Comparison of ENCODE assay signal across 16 mouse cellular contexts in the genomic region with DNA sequence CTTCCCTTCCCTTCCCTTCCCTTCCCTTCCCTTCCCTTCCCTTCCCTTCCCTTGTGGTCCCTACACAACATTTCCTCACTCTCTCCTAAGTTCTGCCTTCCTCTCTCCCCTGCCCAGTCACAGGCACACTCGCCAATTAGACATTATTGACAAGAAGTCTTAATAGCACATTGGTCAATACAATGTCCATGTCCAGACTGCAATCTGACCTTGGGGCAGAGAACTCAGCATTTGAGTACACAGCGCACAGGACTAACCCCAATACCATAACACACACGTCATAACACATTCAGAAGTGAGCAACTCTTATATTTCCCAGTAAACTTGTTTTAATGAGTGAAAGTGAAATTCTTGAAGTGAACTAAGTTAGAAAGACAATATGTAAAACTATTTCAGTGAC. TPM values are rescaled to one million over a fixed set of nuclear protein-coding genes. Genes with fewer than 3 reads are reported as not detected.
"Had no signal": no experiment of that assay in that cellular context is flagged by ENCODE, and none has a peak within 500 bp of the region (broad histone marks: within the 10 kb centered on the region; RNA-seq: fewer than 3 reads in every experiment).

No protein-coding gene starts in this region.

- DNase-seq: retina, postnatal 1 day; right cerebral cortex, adult 18-20 months; right cerebral cortex, postnatal 14 days; right cerebral cortex, postnatal 25 days; right cerebral cortex, postnatal 4 days; spleen, adult 18-20 months; thymus, adult 18-20 months; thymus, adult 2 months; thymus, postnatal 14 days; thymus, postnatal 25 days; thymus, postnatal 36 days; thymus, postnatal 4 days had no signal

- H3K4me2 ChIP-seq: neural tube, embryonic 13.5 days; neural tube, embryonic 15.5 days; stomach, embryonic 15.5 days had no signal

- H3K27ac ChIP-seq: neural tube, embryonic 13.5 days; neural tube, embryonic 15.5 days; stomach, embryonic 15.5 days had no signal

- H3K4me3 ChIP-seq: neural tube, embryonic 13.5 days; neural tube, embryonic 15.5 days; stomach, embryonic 15.5 days had no signal

- H3K36me3 ChIP-seq: neural tube, embryonic 13.5 days; neural tube, embryonic 15.5 days; stomach, embryonic 15.5 days had no signal

- H3K4me1 ChIP-seq: neural tube, embryonic 13.5 days; neural tube, embryonic 15.5 days; stomach, embryonic 15.5 days had no signal

- H3K9ac ChIP-seq: neural tube, embryonic 13.5 days; neural tube, embryonic 15.5 days; stomach, embryonic 15.5 days had no signal

- H3K9me3 ChIP-seq: neural tube, embryonic 13.5 days; neural tube, embryonic 15.5 days; stomach, embryonic 15.5 days had no signal

- H3K27me3 ChIP-seq: neural tube, embryonic 13.5 days; neural tube, embryonic 15.5 days; stomach, embryonic 15.5 days had no signal

RNA-seq across cellular contexts. Expression of a gene that starts 24.3 kb away (rescaled TPM):
- total RNA-seq: neutrophil, adult 5-6 weeks had no signal
